Mouse (Mus musculus): ENCODE results near the gene Itgb2.

GRCm38 (mm10) chr10:77523321-77523720 is 6.7 kb upstream of the Itgb2 start:
- no peak for TF ChIP-seq CTCF (conservative IDR thresholded peaks at IDR 0.05; ENCODE audit: low read length)
- TF ChIP-seq NANOG (IDR thresholded peaks at IDR 0.05; ENCODE audit: borderline replicate concordance, low read length) = no peak

Data from E14TG2a.4 (cell line).